Mouse (Mus musculus): ENCODE measurements around the gene Plcd4. TPM values are rescaled to one million over a fixed set of nuclear protein-coding genes. Genes with fewer than 3 reads are reported as not detected.
A peak's percentile ranks its signal among the peaks of the same experiment; 100 is the strongest.

Gene Plcd4
- total RNA-seq, 2 experiments from 2014 or later: 67.8 to 126 TPM

DNA sequence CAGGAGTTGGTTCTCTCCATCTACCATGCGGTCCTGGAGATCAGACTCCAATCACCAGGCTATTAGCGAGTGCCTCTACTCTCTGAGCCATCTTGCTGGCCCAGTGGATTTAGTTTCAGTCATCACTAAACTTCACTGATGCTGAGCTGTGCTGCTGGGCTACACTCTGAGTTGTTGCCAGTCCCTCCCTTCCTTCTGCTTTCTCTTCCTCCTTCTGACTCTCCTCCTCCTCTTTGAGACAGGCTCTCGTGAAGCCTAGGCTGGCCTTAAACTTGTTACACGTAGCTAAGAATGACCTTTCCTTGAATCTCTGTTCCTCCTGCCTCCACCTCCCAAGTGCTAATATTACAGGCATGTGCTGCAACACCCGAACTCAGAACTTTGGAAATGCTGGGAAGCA lies 16.4 kb downstream of the Plcd4 start:
- no peak overlapping the region for H3K27ac ChIP-seq
- no peak for TF ChIP-seq CTCF (IDR thresholded peaks at IDR 0.05)
- no peak for DNase-seq
- intact Hi-C loops (cut with DNase I): no loop called here
- H3K4me3 ChIP-seq: no peak overlapping the region

GRCm38 (mm10) chr1:74565834-74566233 lies 23.1 kb downstream of the Plcd4 start:
- H3K4me3 ChIP-seq: no peak overlapping the region
- no peak overlapping the region for H3K27ac ChIP-seq
- DNase-seq: no peak
- intact Hi-C loops (cut with DNase I): no loop called here
- TF ChIP-seq CTCF (IDR thresholded peaks at IDR 0.05): no peak

DNA sequence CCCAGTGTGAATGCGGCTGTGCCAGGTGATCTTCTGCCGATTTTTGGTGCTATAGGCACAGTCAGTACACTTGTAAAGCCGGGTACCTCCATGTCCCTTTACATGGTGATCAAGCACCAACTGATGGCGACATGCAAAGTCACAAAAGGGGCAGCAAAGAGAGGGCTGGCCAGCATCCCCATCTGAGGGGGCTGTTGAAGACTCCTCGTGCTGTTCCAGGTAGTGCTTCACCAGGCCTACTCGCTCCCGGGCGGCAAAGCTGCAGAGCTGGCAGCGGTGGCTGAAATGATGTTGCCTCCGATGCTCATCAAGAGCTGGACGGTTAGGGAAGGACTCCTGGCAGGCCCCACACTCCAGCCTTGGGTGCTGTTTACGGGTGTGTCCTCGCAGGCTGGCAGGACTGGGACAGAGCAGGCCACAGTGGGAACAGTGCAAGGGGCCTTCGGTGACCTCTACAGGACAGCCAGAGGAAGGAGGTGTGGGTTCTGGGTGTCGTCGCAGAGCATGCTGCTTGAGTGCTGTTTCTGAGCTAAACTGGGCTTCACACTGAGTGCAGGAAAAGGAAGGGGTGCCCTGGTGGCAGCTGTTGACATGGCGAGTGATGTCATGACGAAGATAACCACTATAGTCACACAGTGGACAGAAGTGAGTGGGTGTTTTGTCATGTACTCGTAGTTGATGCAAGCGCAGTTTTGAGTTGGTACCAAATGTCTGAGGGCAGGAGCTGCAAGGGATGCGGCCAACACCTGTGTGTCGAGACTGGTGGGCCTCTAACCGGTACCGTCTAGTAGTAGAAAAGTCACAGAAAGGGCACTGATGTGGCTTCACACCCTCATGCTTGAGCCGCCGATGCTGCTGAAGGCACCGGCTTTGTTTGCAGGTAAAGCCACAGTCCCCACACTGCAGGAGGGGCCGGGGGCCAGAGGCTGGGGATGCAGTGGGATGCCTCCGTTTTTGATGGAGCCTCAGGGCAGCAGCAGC lies 27.3 kb downstream of the Plcd4 start:
- TF ChIP-seq CTCF (IDR thresholded peaks at IDR 0.05): peak; percentile 5; the same call in 1 of the 2 replicates
- Histone ChIP-seq H3K27ac (no peak overlapping the region), H3K4me3 (no peak overlapping the region)
- intact Hi-C loops (cut with DNase I): no loop called here
- DNase-seq: peak; percentile 46

DNA sequence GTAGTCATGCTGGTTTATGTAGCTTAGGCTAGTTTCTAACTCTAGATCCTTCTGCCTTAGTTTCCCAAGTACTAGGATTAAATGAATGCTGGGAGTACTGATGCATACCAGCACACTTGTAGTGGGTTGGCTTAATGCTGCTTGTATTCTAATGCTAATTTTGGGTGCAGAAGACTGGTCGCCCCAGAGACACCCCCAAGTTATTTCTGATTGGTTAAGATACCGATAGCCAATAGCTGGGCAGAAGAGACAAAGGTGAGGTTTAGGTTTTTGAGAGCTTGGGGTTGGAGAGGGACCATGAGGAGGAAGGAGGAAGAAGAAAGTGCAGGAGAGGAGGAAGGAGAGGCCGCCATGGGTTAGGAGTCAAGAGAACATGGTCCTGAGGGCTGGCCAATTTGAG lies 39.9 kb downstream of the Plcd4 start:
- no peak for DNase-seq
- intact Hi-C loops (cut with DNase I): loop anchor here (10.0 kb wide), 1 partner anchor 298 kb away; the partner anchor contains the start of genes Aamp and Pnkd
- Histone ChIP-seq H3K4me3 (no peak overlapping the region), H3K27ac (no peak overlapping the region)
- no peak for TF ChIP-seq CTCF (IDR thresholded peaks at IDR 0.05)

GRCm38 (mm10) chr1:74584616-74585398 lies 42.1 kb downstream of the Plcd4 start:
- H3K27ac ChIP-seq: peak overlapping the region; percentile 96

GRCm38 (mm10) chr1:74587233-74587772 lies 44.6 kb downstream of the Plcd4 start:
- intact Hi-C loops (cut with DNase I): loop anchor here (5.0 to 10.0 kb wide), 4 partner anchors 80 to 730 kb away; partner anchors contain the start of genes Aamp, Cnot9, Dnpep and Pnkd
- peak; percentile 40 for DNase-seq
- Histone ChIP-seq H3K27ac (peak overlapping the region; percentile 96), H3K4me3 (peak overlapping the region; percentile 99)
- no peak for TF ChIP-seq CTCF (IDR thresholded peaks at IDR 0.05)

More at GRCm38 (mm10) chr1:74584616-74585398, 42.1 kb downstream of the Plcd4 start:
- DNase-seq: peak; percentile 61
- intact Hi-C loops (cut with DNase I): loop anchor here (5.0 to 10.0 kb wide), 4 partner anchors 78 to 732 kb away; partner anchors contain the start of genes Aamp, Cnot9, Dnpep and Pnkd
- H3K4me3 ChIP-seq: peak overlapping the region; percentile 39
- TF ChIP-seq CTCF (IDR thresholded peaks at IDR 0.05): no peak

- intact Hi-C loops (cut with DNase I): loop anchor here (5.0 to 10.0 kb wide), 4 partner anchors 81 to 729 kb away; partner anchors contain the start of genes Aamp, Cnot9, Dnpep and Pnkd
- Histone ChIP-seq H3K27ac (peak within 1 kb of the TSS; percentile 96), H3K4me3 (peak within 1 kb of the TSS; percentile 99)
- peak; percentile 99 for DNase-seq
- TF ChIP-seq CTCF (IDR thresholded peaks at IDR 0.05): peak; percentile 17; the same call in 1 of the 2 replicates
These were observed 45.2 kb downstream of the Plcd4 start, which contains the start of the genes Zfp142 and Bcs1l for GRCm38 (mm10) chr1:74587773-74588445. Zfp142 (minus strand) TSS chr1:74588246. Bcs1l (plus strand) TSS chr1:74588289.

DNA sequence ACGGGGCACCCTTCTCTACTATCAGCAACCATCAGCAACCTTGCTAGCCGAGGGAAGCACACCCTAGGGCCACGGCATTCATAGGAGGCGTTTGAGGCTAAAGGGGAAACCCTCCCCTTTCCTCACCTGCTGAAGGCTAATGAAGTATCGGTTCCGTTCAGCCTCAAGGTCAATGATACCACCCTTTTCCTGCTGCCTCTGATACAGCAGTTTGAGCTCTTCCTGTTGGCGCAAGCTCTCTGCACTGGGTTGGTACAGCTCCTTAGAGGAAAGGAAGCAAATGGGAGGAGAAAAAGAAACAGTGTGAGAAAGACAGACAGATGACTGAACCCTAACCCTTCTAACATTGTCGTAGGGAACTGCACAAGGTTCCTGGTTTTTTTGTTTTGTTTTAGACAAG lies 51.7 kb downstream of the Plcd4 start:
- intact Hi-C loops (cut with DNase I): no loop called here
- Histone ChIP-seq H3K27ac (no peak overlapping the region), H3K4me3 (no peak overlapping the region)
- TF ChIP-seq CTCF (IDR thresholded peaks at IDR 0.05): no peak
- no peak for DNase-seq

- intact Hi-C loops (cut with DNase I): no loop called here
- TF ChIP-seq CTCF (IDR thresholded peaks at IDR 0.05): no peak
- DNase-seq: no peak
- peak overlapping the region; percentile 90 for H3K4me3 ChIP-seq
- H3K27ac ChIP-seq: peak overlapping the region; percentile 92
These were observed 58.0 kb downstream of the Plcd4 start for GRCm38 (mm10) chr1:74600501-74601266.

DNA sequence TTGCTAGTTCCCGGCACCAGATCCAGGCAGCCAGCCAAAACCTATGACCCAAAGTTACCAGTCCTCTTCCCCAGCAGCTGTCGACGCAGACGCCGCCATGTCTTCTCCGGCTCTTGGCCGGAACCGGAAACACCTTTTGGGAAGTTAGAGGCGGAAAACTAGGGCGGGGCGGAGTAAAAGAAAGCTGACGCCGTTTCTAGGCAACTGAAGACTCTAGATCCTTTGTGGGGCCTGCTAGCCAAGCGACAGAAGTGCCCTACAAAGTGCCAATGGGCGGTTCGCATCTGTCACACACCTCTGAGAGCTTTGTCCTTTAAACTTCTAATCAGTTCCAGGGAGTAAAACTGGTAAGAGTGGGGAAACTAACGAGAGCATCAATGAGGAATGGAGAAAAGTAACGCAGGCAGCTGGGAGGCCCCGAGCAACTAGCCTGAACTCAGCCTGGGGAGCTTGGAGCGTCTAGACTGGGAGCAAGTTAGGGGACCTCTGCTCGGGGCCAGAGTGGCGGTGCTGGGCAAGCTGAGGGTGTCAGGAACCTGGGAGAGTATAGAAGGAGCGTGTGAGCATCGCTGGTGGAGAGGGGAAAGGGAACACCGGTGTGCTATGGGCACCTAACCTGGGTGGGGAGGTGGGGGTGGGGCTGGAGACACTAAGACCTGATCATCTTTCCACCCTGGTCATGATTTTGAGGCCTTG lies 58.7 kb downstream of the Plcd4 start, which contains the start of the genes Rnf25 and Stk36:
Gene Rnf25 (minus strand): TSS at position 131 of the 696 bp plus-strand sequence.
Gene Stk36 (plus strand): TSS at position 179 of the 696 bp plus-strand sequence.
- Histone ChIP-seq H3K4me3 (peak within 1 kb of the TSS; percentile 90), H3K27ac (peak within 1 kb of the TSS; percentile 92)
- intact Hi-C loops (cut with DNase I): no loop called here
- no peak for TF ChIP-seq CTCF (IDR thresholded peaks at IDR 0.05)
- peak; percentile 90 for DNase-seq

Small RNA genes within 50 kb of the gene (microRNA-seq; reads per million reads assigned to microRNA genes)
- gene Gm25035: not detected

Other genes with a start within 250 kb of the Plcd4 start
- 10 to 100 TPM; 35.2 to 35.4 TPM for gene Tmbim1, start 237.3 kb upstream of the Plcd4 start, total RNA-seq (2021)
- gene Catip, start 180.8 kb upstream of the Plcd4 start, total RNA-seq (2021): under 1 TPM in 1 of 2 experiments, not detected in 1; 0.13 TPM
- 1 to 10 TPM; 3.8 to 5.6 TPM for gene Slc11a1, start 167.7 kb upstream of the Plcd4 start, total RNA-seq (2021)
- 100 to 1,000 TPM in 1 of 2 experiments, 10 to 100 TPM in 1; 92.2 to 111 TPM for gene Ctdsp1, start 151.4 kb upstream of the Plcd4 start, total RNA-seq (2021)
- not detected for gene Vil1, start 133.5 kb upstream of the Plcd4 start, total RNA-seq (2021)
- 10 to 100 TPM; 12.0 to 16.3 TPM for gene Cnot9, start 36.8 kb upstream of the Plcd4 start, total RNA-seq (2021)
- 1 to 10 TPM; 8.7 to 9.0 TPM for gene Usp37, start 1.4 kb downstream of the Plcd4 start, total RNA-seq (2021)
- 10 to 100 TPM in 1 of 2 experiments, 1 to 10 TPM in 1; 8.1 to 15.5 TPM for gene Zfp142, start 45.4 kb downstream of the Plcd4 start, total RNA-seq (2021)
- 10 to 100 TPM; 16.9 to 26.2 TPM for gene Bcs1l, start 45.4 kb downstream of the Plcd4 start, total RNA-seq (2021)
- 10 to 100 TPM; 18.9 to 20.2 TPM for gene Rnf25, start 58.5 kb downstream of the Plcd4 start, total RNA-seq (2021)
- gene Stk36, start 58.6 kb downstream of the Plcd4 start, total RNA-seq (2021): under 1 TPM; 0.17 to 0.20 TPM
- gene Ttll4, start 118.9 kb downstream of the Plcd4 start, total RNA-seq (2021): 10 to 100 TPM; 11.7 to 19.7 TPM
- 10 to 100 TPM; 37.7 to 75.4 TPM for gene Cyp27a1, start 170.7 kb downstream of the Plcd4 start, total RNA-seq (2021)
- 100 to 1,000 TPM in 1 of 2 experiments, 10 to 100 TPM in 1; 61.6 to 111 TPM for gene Prkag3, start 206.3 kb downstream of the Plcd4 start, total RNA-seq (2021)
- gene Wnt6, start 229.0 kb downstream of the Plcd4 start, total RNA-seq (2021): under 1 TPM; 0.39 to 0.77 TPM
- gene Wnt10a, start 248.6 kb downstream of the Plcd4 start, total RNA-seq (2021): under 1 TPM in 1 of 2 experiments, not detected in 1; 0.39 TPM

Measured in gastrocnemius, adult 2 months (tissue).